Mouse (Mus musculus): ENCODE measurements around the gene Mcf2. TPM values are rescaled to one million over a fixed set of nuclear protein-coding genes. Genes with fewer than 3 reads are reported as not detected.

Mcf2 gene
- polyA plus RNA-seq (2015; fragmentation: Nextera tagmentation; extraction: Ambion mirVana): 2.3 TPM in 2 replicates

DNA sequence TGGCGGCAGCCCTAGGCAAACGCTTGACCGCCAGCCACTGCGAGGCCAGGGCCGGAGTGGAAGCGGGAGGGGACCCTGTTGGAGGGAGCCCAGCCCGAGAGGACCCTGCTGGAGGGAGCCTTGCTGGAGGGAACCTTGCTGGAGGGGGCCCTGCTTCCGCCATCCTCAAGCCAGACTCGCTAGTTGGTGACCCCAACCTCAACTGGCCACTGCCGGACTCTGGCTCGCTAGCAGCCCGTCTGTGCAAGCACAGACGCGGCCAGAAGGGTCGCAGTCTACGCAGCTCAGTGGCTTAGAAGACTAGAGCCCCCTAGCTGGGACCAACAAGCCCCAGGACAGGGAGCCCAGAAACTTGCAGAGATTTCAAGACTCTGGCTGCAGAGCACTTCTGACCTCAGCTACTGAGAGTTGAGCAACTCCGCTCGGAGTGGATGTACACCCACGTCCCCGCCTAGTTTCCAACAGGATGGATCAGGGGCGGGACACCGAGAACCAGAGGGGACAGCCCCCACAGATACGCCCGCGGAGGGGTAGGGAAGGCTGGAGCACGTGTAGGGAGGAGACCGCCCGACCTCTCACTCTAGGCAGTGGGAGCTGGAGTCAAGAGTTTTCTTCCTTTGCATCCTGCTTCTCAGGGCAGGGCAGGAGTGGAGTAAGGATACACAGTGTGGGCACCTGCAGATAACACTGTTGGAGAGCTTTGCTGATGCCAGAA is at the start of gene Mcf2:
Mcf2 (minus strand) TSS at position 346 of the 715 bp plus-strand sequence.
- peak; percentile 86 for ATAC-seq (replicated peaks)
- no peaks in the 10 kb centered on the region for H3K27me3 ChIP-seq (replicated peaks)
- H3K9ac ChIP-seq: peak within 1 kb of the TSS; percentile 34; the same call in 1 of the 2 replicates
- H3K36me3 ChIP-seq (replicated peaks): no peaks in the 10 kb centered on the region
- H3K9me3 ChIP-seq: no peaks in the 10 kb centered on the region
- peak within 1 kb of the TSS; percentile 46 for H3K4me3 ChIP-seq
- H3K4me2 ChIP-seq: peak within 1 kb of the TSS; percentile 90
- H3K27ac ChIP-seq: no peak within 1 kb of the TSS
- H3K4me1 ChIP-seq: peaks cover 4% of the 10 kb centered on the region; the same call in 1 of the 2 replicates
- 21% methylated on average over 27 of the region's 28 CpGs for WGBS

DNA sequence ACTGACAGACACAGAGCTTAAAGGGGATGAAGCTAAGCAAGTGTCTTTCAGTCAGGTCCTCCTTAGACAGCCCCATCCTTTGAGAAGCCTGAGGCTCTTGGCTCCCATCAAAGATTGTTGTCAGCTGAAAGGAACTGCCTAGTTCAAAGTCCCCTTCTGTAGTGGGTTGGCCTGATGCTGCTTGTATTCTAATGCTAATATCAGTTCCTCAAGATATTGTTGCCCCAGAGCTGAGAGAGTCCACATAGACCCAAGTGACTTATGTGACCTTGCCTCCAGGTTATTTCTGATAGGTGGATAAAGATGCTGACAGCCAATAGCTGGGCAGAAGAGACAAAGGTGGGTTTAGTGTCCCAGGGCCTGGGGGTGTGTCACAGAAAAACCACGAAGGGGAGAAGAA is 8.8 kb upstream of the Mcf2 start:
- Histone ChIP-seq H3K27ac (no peak overlapping the region), H3K4me1 (no peaks in the 10 kb centered on the region), H3K9ac (no peak overlapping the region), H3K4me3 (no peak overlapping the region), H3K27me3 (replicated peaks) (no peaks in the 10 kb centered on the region), H3K4me2 (no peak overlapping the region), H3K9me3 (no peaks in the 10 kb centered on the region), H3K36me3 (replicated peaks) (no peaks in the 10 kb centered on the region)
- no peak for ATAC-seq (replicated peaks)
- WGBS: 50% methylated on average over 1 of the region's 1 CpGs

DNA sequence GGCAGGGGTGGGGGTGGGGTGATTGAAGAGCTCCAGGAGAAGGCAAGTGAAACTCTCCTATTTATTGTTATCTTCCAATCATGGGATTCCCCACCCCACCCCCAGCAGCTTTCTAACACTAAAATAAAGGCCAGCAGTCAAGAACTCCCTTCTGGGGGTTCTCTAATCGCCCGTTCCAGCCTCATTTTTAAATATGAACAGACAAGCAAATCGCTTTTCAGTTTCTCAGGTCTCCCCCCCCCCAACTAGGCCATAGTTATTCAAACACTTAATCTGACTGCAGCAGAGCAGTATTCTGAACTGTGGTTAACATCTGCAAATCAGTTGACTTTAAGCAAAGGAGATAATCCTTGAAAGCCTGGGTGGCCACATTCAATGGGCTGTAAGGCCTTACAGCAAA is 3.7 kb upstream of the Mcf2 start:
- Histone ChIP-seq H3K9me3 (no peaks in the 10 kb centered on the region), H3K36me3 (replicated peaks) (no peaks in the 10 kb centered on the region), H3K4me1 (peaks cover 4% of the 10 kb centered on the region; the same call in 1 of the 2 replicates), H3K27ac (no peak overlapping the region), H3K9ac (no peak overlapping the region), H3K4me2 (no peak overlapping the region), H3K4me3 (no peak overlapping the region), H3K27me3 (replicated peaks) (no peaks in the 10 kb centered on the region)
- ATAC-seq (replicated peaks): no peak
- WGBS: 28% methylated on average over 3 of the region's 3 CpGs

DNA sequence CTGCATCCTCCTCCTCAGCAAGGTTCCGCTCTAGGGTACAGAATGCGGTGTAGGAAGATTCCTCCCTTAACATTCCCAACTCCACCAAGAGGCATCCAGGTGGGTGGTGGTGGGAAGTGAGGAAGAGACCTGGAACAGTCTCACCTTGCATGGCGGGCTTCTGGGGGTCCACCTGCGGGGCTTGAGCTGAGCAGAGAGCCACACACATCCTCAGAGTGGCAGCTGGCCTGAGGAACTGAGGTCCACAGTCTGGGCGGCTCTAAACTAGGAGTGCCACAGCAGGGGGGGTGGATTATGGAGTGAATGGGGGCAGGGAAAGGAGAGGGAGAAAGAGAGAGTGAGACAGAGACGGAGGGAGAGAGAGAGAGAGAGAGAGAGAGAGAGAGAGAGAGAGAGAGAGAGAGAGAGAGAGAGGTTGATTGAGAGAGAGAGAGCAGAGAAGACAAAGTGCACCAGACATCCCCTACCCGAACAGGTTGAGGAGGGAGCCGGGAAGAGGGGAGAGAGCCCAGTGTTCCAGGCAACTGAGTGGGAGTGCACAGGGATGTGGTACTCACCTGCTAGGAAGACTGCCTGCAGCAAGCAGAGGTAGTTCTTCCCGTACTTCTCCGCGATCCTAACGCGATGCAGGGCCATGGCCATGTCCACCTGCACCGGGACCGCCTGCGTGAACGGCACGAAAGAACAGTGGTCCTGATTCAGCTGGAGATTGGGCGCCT is 705 bp downstream of the Mcf2 start:
- Histone ChIP-seq H3K27me3 (replicated peaks) (no peaks in the 10 kb centered on the region), H3K4me3 (peak overlapping the region; percentile 46), H3K9me3 (no peaks in the 10 kb centered on the region), H3K36me3 (replicated peaks) (no peaks in the 10 kb centered on the region), H3K4me2 (peak overlapping the region; percentile 90), H3K4me1 (peaks cover 4% of the 10 kb centered on the region; the same call in 1 of the 2 replicates), H3K9ac (peak overlapping the region; percentile 34; the same call in 1 of the 2 replicates), H3K27ac (no peak overlapping the region)
- peak; percentile 41 for ATAC-seq (replicated peaks)
- WGBS: 13% methylated on average over 18 of the region's 19 CpGs

DNA sequence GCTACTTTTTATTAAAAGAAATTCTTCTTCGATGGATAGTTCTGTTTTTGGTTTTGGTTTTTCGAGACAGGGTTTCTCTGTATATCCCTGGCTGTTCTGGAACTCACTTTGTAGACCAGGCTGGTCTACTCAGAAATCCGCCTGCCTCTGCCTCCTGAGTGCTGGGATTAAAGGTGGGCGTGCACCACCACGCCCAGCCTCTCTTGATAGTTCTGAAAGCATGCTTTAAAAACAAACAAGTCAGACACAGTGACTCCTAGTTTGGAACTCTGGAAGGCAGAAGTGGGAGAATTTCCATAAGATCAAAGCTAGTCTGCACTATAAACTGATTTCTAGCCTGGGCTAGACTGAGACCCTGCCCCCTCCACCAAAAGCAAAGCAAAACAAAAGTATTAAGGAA is 8.8 kb downstream of the Mcf2 start:
- H3K9me3 ChIP-seq: no peaks in the 10 kb centered on the region
- H3K36me3 ChIP-seq (replicated peaks): no peaks in the 10 kb centered on the region
- H3K9ac ChIP-seq: no peak overlapping the region
- ATAC-seq (replicated peaks): no peak
- no peaks in the 10 kb centered on the region for H3K4me1 ChIP-seq
- 88% methylated on average over 5 of the region's 5 CpGs for WGBS
- H3K4me2 ChIP-seq: no peak overlapping the region
- no peak overlapping the region for H3K27ac ChIP-seq
- H3K4me3 ChIP-seq: no peak overlapping the region
- H3K27me3 ChIP-seq (replicated peaks): no peaks in the 10 kb centered on the region

DNA sequence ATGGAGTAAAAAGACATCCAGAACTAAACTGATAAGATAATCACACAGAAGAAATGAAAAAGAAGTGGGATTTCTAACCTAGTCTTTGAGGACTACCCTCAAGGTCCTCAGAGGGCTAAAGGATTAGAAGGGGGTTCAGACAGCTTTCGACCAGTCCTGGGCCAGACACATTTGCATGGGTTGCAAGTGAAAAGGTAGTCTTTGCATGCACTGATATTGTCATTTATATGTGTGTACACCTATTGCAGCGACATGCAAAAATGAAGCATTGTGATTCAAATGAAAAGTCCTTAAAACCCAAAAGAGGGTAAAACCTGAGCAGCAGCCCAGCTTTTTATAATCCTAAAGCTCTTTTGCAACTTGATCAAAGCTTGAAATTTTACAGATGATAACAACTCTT is 9.4 kb downstream of the Mcf2 start:
- 76% methylated on average over 2 of the region's 2 CpGs for WGBS
- no peaks in the 10 kb centered on the region for H3K9me3 ChIP-seq
- H3K36me3 ChIP-seq (replicated peaks): no peaks in the 10 kb centered on the region
- H3K4me2 ChIP-seq: no peak overlapping the region
- H3K4me3 ChIP-seq: no peak overlapping the region
- H3K4me1 ChIP-seq: no peaks in the 10 kb centered on the region
- H3K9ac ChIP-seq: no peak overlapping the region
- H3K27me3 ChIP-seq (replicated peaks): no peaks in the 10 kb centered on the region
- ATAC-seq (replicated peaks): no peak
- H3K27ac ChIP-seq: no peak overlapping the region

DNA sequence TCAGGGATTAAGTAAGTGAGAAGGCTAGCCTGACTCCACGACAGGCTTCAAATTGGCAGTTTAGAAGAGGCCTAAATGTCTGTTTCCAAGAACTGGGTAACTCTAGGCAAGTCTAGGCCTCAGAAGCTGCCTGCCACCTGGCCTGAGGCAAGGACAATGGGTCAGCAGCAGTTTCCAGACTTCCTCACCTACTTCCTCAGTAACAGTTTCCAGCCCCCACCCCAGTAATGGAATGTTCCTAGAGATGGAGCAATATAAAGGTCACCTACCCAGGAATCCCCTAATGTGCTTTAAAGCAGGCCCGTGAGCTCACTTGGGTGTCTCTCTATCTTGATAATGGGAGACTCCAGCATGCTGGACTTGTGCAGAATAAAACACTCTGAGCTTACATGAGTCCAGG is 10.1 kb downstream of the Mcf2 start:
- ATAC-seq (replicated peaks): no peak
- 79% methylated on average over 2 of the region's 2 CpGs for WGBS
- H3K36me3 ChIP-seq (replicated peaks): no peaks in the 10 kb centered on the region
- no peaks in the 10 kb centered on the region for H3K4me1 ChIP-seq
- no peaks in the 10 kb centered on the region for H3K9me3 ChIP-seq
- no peaks in the 10 kb centered on the region for H3K27me3 ChIP-seq (replicated peaks)
- no peak overlapping the region for H3K4me3 ChIP-seq
- no peak overlapping the region for H3K27ac ChIP-seq
- H3K9ac ChIP-seq: no peak overlapping the region
- H3K4me2 ChIP-seq: no peak overlapping the region

DNA sequence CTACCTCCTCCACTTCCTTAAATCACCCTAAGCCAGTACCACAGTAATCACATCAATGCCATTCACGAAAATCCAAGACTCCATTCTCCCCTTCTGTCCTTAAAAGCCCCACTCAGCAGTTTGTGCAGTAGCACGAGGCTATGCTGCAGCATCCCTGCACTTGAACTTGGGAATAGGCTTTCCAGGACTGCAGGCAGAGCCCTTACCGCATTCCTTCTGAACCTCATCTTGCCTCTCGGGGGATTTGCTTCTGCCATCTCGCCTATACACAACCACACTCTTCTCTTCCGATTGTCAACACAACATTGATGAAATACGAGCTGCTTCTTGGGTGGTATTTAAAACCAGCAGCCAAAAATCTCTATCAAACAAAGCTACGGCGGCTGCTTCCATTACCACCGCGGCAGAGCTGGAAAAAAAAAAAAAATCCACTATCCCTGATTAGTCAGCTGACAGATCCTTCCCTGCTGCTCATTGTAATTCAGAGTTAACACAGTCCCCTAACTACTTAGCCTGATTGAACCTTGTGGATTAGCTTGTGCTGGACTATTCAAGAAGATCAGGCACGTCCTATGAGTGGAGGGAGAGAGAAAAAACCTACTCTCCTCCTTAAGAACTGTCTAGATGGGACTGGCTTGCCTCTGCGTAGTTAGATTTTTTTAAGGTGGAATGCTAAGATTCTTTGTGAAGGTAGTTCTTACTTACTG is 31.5 kb downstream of the Mcf2 start:
- H3K36me3 ChIP-seq (replicated peaks): no peaks in the 10 kb centered on the region
- no peaks in the 10 kb centered on the region for H3K9me3 ChIP-seq
- H3K4me2 ChIP-seq: peak overlapping the region; percentile 40
- H3K4me1 ChIP-seq: no peaks in the 10 kb centered on the region
- WGBS: 20% methylated on average over 13 of the region's 13 CpGs
- H3K4me3 ChIP-seq: peak overlapping the region; percentile 43
- H3K27me3 ChIP-seq (replicated peaks): no peaks in the 10 kb centered on the region
- peak overlapping the region; percentile 78 for H3K27ac ChIP-seq
- peak; percentile 96 for ATAC-seq (replicated peaks)
- H3K9ac ChIP-seq: peak overlapping the region; percentile 47

DNA sequence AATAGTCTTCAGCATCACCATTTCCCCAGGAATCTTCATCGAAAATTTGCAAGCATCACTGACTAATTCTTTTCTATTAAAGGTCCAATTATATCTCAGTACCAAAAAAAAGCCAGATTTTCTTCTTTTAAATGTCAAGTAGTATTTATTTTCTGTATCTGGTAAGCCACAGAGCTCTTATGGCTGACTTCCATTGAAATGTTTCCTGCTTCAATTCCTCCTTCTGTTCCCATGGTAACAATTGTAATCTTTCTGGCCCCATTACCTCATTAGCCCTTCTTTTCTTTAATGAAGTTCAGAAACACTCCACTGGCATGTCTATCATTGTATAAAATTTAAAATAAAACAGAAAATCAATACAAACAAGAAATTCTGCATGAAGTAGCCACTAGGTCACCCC is 103.5 kb downstream of the Mcf2 start:
- H3K4me3 ChIP-seq: no peak overlapping the region
- no peaks in the 10 kb centered on the region for H3K36me3 ChIP-seq (replicated peaks)
- no peaks in the 10 kb centered on the region for H3K4me1 ChIP-seq
- H3K27me3 ChIP-seq (replicated peaks): no peaks in the 10 kb centered on the region
- H3K9ac ChIP-seq: no peak overlapping the region
- H3K9me3 ChIP-seq: no peaks in the 10 kb centered on the region
- no peak overlapping the region for H3K4me2 ChIP-seq
- no peak overlapping the region for H3K27ac ChIP-seq
- ATAC-seq (replicated peaks): no peak
- WGBS: 54% methylated on average over 1 of the region's 1 CpGs

DNA sequence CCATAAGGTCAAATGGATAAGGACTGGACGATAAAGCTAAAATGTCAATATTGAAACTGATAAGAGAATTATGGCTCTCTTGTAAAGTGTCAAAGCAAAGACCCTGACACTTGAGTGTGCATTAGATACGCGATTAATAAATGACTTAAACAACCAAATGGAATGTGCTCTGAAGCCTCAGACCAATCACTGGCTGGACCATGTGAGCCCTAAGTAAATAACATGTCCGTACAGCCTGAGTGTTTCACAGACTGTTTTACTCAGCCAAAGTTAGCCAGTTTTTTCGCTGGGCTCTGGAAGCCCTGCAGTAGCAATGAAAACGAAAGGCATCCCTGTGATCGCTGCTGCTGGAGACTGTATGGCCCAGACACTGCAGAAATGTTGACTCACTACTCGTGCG is 123.7 kb downstream of the Mcf2 start:
- WGBS: 92% methylated on average over 9 of the region's 9 CpGs
- no peak for ATAC-seq (replicated peaks)

DNA sequence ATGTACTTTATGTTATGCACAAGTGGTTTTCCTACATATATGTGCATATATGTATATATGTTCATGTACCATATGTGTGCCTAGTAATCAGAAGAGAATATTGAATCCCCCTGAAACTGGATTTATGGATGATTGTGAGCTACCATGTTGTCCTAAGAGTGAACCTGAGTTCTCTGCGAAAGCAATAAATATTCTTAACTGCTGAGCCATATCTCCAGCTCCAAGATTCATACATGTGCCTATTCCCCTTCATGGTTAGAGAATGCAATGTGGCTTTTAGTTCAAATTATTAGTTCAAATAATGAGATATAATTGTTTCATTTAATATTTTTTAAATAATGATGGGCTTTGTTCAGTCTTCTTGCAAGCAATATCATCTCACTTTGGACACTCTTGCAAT is 124.1 kb downstream of the Mcf2 start:
- Histone ChIP-seq H3K4me2 (no peak overlapping the region), H3K27ac (no peak overlapping the region), H3K4me1 (no peaks in the 10 kb centered on the region), H3K9me3 (no peaks in the 10 kb centered on the region), H3K36me3 (replicated peaks) (no peaks in the 10 kb centered on the region), H3K9ac (no peak overlapping the region), H3K27me3 (replicated peaks) (no peaks in the 10 kb centered on the region), H3K4me3 (no peak overlapping the region)
- no peak for ATAC-seq (replicated peaks)
- WGBS: 100% methylated on average over 1 of the region's 1 CpGs

More for the DNA sequence above, 123.7 kb downstream of the Mcf2 start:
- H3K27me3 ChIP-seq (replicated peaks): no peaks in the 10 kb centered on the region
- H3K27ac ChIP-seq: no peak overlapping the region
- no peaks in the 10 kb centered on the region for H3K4me1 ChIP-seq
- H3K4me2 ChIP-seq: no peak overlapping the region
- H3K9ac ChIP-seq: no peak overlapping the region
- H3K36me3 ChIP-seq (replicated peaks): no peaks in the 10 kb centered on the region
- no peak overlapping the region for H3K4me3 ChIP-seq
- no peaks in the 10 kb centered on the region for H3K9me3 ChIP-seq

DNA sequence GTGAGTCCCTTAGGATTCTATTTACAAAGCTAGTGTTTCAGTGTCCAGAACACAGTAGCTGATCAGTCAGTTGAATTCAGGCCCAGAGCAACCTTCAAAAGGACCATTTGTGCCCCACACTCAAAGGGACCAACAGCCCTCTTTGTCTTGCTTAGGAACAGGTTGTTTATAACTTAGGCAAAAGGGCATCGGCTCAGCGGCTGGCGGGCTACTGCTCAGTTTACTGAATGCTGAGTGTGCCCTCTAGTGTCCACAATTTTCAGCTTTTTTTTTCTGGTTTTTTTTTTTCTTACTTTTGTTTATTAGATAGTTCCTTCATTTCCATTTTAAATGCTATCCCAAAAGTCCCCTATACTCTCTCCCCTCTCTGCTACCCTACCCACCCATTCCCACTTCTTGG is 152.2 kb downstream of the Mcf2 start:
- WGBS: 15% methylated on average over 3 of the region's 3 CpGs
- Histone ChIP-seq H3K4me1 (no peaks in the 10 kb centered on the region), H3K36me3 (replicated peaks) (no peaks in the 10 kb centered on the region), H3K9me3 (no peaks in the 10 kb centered on the region), H3K27ac (no peak overlapping the region), H3K27me3 (replicated peaks) (no peaks in the 10 kb centered on the region), H3K4me3 (no peak overlapping the region), H3K4me2 (no peak overlapping the region), H3K9ac (no peak overlapping the region)
- ATAC-seq (replicated peaks): no peak

All from midbrain, embryonic 15.5 days (tissue).